Mouse (Mus musculus) G1E-ER4 (cell line): Measurements from ENCODE around the gene Trmt1. TPM values are rescaled to one million over a fixed set of nuclear protein-coding genes. Genes with fewer than 3 reads are reported as not detected.

Experiments used
- GATA1 ChIP-seq: IDR thresholded peaks from one replicate; pipeline ENCODE4 v1.8.0; 2012; ENCODE audit warnings: low read length, inconsistent platforms
- polyA plus RNA-seq: library from polyadenylated mRNA; stranded (reverse); fragments of >175 nt; gene quantifications from 2 replicates; pipeline ENCODE4 v1.2.3, GENCODE M21; 2012

Trmt1 gene
- polyA plus RNA-seq, 1 experiment: 272 TPM

- peak; percentile 53 for TF ChIP-seq GATA1
Observed at GRCm38 (mm10) chr8:84700941-84701911, 15.1 kb downstream of the Trmt1 start, which contains the start of gene Lyl1. TSS of gene Lyl1 (plus strand) at chr8:84701457.

GRCm38 (mm10) chr8:84702561-84702960 is 16.5 kb downstream of the Trmt1 start:
- no peak for TF ChIP-seq GATA1

- TF ChIP-seq GATA1: no peak
Observed at GRCm38 (mm10) chr8:84702963-84703465, 16.9 kb downstream of the Trmt1 start.

- peak; percentile 98 for TF ChIP-seq GATA1
Observed at GRCm38 (mm10) chr8:84703466-84704249, 17.6 kb downstream of the Trmt1 start.

GRCm38 (mm10) chr8:84704356-84704755 is 18.2 kb downstream of the Trmt1 start:
- no peak for TF ChIP-seq GATA1

GRCm38 (mm10) chr8:84704867-84705831 is 19.0 kb downstream of the Trmt1 start:
- no peak for TF ChIP-seq GATA1

- no peak for TF ChIP-seq GATA1
Observed at GRCm38 (mm10) chr8:84705960-84706359, 19.9 kb downstream of the Trmt1 start.

- no peak for TF ChIP-seq GATA1
Observed at GRCm38 (mm10) chr8:84706610-84707266, 20.6 kb downstream of the Trmt1 start.

GRCm38 (mm10) chr8:84707267-84707883 is 21.3 kb downstream of the Trmt1 start:
- no peak for TF ChIP-seq GATA1

- TF ChIP-seq GATA1: no peak
Observed at GRCm38 (mm10) chr8:84708071-84708541, 22.0 kb downstream of the Trmt1 start.

- no peak for TF ChIP-seq GATA1
Observed at GRCm38 (mm10) chr8:84708774-84709475, 22.8 kb downstream of the Trmt1 start.

GRCm38 (mm10) chr8:84709931-84710330 is 23.8 kb downstream of the Trmt1 start:
- no peak for TF ChIP-seq GATA1

GRCm38 (mm10) chr8:84711312-84711711 is 25.2 kb downstream of the Trmt1 start:
- TF ChIP-seq GATA1: no peak
